Mouse (Mus musculus) thymus, postnatal 4 days (tissue): ENCODE results near the gene Ccnt1.
A peak's percentile ranks its signal among the peaks of the same experiment; 100 is the strongest.

ENCODE experiments used
- DNase-seq: peaks from one replicate; pipeline ENCODE4 v3.0.0; 2021

The Ccnt1 gene

DNA sequence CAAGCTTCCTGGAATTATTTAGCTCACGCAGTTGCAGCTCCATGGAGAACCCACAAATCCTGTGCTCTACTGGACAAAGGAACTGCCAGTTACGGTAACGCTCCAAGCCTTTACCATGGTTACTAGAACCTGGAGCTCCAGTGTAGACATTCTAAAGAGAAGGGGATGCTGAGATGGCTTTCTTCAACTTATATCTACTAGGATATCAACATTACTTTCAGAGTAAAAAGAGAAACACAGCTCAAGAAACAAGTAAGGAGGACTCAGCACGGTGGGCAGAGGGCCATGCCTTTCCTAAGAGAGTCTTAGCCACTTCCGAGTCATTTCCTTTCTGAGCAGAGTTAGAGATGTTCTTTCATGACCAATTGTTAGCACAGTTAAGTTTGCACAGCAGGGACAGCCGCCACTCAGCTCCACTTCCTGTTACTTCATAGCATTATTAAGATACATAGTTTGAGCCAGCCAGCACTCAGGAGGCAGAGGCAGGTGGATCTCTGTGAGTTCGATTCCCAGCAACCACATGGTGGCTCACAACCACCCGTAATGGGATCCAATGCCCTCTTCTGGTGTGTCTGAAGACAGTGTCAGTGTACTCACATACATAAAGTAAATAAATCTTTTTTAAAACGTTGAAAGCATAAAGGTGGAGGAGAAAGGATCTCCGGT is at the start of gene Ccnt1, which contains the start of gene 4930415O20Rik:
Gene Ccnt1 (minus strand): TSS at position 51 of the 666 bp plus-strand sequence.
Gene 4930415O20Rik (plus strand): TSS at position 132 of the 666 bp plus-strand sequence.
- DNase-seq = no peak

DNA sequence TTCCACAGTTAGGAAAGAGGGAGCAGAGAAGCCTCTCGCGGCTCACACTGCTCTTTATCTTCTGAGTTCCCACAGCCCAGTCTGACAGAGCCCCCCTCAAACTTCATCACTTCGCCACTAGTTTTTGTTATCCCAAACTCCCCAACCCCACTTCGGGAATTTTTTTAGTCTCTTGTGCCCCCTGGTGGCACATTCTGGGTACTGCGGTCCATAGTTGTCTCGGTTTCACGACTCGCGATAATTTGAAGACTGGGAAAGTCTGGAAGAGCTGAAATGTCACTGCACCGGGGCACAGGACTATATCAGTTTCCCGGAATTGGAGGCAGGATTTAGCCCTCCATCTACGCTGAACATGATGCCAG is 46.4 kb upstream of the Ccnt1 start:
- peak; percentile 78 for DNase-seq

DNA sequence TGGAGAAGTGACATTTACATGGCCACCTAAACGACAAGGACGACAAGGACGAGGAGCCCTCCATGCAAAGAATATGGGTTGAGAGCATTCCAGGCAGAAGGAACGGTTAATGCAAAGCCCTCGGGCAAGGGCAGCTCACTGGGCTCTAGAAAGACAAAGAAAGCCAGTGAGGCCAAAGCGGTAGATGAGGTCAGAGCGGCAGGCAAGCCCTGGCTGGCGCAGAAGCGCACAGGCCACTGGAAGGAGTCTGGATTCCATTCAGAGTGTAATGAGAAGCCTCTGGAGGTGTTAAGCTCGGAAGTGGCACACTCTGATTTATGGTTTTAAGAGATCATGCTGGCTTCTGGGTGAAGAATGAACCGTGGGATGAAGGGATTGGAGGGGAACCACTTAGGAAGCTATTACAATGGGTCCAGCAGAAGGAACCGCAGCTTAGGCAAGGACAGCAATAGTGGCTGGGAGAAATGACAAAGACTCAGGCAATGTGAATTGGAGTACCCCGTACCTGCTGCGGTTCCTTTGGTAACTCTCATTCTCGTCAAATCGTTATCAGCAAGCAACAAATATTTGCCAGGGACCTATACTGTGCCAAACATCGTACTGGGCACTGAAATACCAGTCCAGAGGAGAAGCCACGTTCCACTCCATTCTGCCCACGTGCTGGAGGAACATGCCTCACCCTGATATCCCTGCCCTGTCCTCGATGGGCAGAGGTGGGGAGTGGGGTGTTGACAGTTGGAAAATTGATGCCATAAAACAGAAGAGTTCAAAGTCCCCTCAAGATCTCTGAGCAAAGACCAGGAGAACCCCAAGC is 45.8 kb upstream of the Ccnt1 start:
- DNase-seq = no peak

DNA sequence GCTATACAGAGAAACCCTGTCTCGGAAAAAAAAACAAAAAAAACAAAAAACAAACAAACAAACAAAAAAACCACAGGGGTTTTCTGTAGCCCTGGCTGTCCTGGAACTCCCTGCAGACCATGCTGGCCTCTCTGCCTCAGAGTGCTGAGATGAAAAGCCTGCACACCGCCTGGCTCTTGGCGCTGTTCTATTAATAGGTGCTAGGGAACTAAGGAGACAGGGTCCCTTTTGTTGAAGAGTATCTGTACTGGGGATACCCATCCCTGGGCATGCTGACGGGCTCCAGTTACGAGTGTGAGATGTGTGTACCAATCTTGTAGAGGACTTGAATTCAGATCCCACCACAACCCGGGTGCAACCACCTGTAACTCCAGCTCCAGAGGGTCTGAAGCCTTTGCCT is 45.0 kb upstream of the Ccnt1 start:
- no peak for DNase-seq

DNA sequence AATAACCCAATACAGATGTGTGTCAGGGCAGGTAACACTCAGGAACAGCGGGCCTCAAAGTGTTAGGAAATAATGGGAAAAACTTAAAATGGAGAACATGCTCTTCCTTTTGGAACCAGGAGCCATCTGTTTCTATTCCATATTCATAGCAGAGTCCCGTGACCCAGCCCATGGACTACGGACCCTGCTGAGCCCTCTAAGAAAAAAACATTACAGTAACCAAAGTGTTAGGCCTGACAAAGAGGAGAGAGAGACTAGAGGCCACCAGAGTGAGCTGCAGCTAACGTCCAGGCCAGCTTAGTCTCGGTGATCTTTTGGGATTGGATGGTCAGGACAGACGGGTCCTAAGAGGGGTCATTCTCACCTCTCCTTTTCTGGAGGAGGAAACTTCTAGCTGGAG is 44.2 kb upstream of the Ccnt1 start:
- no peak for DNase-seq

DNA sequence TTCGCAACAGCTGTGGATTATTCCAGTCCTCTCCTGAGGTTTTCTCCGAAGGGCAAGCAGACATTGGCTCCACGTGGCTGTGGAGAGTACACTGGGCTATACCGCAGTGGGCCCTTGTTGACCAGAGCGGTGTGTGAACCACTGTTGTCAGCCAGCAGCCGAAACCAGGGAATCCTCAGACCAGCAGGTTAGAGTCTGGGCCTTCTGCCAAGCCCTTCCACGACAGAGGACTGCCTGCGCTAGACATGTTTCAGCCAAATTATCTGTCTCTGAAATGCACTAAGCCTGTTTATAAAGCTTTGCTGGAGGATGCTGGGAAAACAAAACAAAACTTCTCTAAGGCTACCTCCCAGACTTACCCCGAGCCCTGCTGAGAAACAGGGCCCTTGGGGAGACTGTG is 43.8 kb upstream of the Ccnt1 start:
- no peak for DNase-seq

DNA sequence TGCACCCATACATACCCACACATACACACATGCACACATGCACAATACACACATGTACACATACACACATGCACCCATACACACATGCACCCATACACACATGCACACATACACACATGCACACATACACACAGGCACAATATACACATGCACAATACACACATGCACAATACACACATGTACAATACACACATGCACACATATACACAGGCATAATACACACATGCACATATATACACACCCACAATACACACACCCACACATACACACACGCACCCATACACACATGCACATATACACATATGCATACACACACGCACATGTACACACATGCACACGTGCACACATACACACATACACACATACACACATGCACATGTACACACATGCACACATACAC is 41.5 kb upstream of the Ccnt1 start:
- DNase-seq = no peak

DNA sequence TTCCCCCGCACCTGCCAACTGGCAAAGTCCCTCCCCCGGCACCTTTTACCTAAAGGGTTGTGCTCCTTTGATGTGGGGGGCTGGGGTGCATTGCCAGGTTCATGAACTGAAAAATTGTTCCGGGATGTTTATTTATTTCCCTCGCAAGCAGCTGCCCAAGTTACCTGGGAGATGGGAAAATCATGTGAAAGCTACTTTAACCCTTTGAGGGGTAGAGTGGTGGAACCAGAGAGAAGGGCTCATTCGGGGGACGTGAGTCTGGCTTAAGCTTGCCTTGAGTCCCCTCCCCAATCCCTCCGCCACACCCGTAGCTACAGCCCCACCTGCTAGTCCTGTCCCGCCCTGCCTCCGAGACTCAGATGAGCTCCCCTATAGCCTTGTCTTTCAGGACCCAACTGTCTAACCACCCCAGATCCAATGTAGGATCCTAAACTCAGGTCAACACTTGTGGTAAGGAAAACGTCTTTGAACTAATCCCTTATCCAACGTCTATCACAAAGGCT is 39.5 kb upstream of the Ccnt1 start:
- DNase-seq = peak; percentile 67

DNA sequence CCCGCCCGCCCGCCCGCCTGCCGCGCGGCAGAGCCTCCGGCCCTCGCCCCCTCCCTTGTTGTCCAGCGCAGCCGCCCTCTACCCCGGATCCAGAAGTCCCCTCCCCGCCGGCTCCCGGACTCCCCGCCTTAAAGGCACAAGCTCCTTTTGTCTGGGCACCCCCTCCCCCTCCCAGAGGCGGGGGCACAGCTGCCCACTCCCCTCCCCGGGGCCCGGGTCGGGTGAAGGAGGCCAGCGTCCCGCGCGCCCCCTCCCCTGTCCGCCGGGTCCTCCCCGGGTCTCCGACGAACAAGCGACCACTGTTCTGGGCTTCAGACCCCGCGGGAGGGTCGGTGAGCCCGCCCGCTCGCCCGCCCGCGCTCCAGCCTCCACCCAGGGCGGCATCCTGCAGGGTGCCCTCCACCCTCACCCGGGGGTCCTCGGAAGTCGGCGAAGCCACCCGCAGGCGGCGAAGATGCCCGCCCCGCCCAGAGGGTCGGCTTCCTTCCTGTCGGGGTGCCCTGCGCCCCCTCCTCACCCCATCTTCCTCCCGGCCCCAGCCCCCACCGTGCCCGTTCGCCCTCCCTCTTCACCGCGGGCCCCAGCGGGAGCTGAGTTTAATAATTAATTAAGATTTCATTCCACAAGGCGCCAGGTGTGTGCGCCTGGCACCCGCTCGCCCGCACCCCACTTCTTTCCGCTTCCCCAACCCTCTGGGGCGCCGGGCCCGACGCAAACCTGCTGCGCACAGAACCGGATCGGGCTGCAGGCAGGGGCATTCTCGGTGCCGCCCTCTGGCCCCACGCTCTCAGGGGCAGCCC is 38.8 kb upstream of the Ccnt1 start, which contains the start of gene Adcy6:
Gene Adcy6 (minus strand): TSS at position 746 of the 800 bp plus-strand sequence.
- DNase-seq = peak; percentile 86

DNA sequence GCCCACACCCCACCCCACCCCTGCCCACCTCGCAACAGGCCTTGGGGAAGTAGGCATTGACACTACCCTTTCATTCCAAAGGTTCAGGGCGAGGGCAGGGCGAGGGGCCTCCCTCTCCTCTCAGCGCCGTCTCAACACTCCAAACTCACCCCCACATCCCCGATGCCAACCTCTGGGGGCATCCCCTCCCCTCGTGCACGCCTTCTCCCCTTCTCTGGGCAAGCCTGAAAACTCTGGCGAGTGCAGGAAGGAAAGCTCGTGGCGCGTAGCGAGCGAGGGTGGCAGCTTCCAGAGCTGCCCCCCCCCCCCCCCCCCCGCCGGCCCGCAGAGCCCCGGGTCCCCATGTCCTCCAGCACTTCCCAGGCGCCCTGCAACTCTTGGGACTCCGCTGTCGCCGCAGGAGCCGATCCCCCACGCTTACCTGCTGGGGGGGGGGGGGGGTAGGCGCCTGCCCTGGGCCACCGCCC is 38.1 kb upstream of the Ccnt1 start:
- peak; percentile 66 for DNase-seq

DNA sequence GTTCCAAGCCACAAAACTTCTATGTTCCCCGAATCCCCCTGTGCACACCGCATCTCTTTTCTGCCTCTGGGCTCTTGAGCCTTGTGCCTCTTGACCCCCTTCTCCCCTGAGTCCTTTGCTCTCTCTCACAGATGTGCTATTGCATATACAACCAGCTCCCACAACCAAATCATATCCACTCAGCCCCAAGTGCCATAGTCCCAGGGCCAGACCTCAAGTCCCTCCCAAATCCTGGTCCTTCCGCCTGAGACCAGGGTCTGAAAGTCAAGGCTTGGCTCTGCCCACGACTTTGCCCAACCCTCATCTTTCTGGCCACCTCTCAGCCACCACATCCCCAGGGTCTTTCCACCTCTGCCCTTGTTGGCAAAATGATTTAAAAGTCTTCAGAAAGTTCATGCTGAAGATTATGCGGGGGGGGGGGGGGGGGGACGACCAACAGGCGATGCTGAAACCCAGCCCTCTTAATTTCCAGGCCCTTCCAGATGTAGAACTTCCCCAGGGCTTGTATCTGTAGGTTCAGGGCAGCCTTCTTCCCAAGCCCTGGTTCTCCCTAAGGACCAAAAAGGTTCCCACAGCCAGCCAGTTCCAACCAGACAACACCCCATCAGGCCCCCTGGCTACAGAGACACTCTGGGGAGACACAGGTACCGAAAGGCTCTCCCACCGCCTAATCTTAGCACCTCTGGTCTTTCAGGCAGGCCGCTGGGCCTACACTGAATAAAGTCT is 37.5 kb upstream of the Ccnt1 start:
- DNase-seq = no peak

DNA sequence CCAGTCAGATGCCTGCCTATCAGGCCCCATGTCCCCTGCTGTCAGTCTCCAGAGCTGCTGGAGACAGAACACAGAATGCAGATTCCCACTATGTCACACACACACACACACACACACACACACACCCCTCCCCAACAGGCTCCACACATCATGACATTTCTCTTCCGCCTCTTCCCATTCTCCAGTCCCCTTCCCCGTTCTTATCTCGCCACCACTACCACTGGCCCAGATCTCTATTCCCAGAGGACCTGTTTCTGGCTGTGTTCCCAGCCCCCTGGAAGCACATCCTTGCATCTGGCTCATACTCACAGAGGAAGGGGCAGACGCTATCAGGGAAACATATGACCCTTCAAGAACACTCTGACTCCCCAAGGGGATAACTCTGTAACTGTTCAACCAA is 36.8 kb upstream of the Ccnt1 start:
- DNase-seq = no peak

DNA sequence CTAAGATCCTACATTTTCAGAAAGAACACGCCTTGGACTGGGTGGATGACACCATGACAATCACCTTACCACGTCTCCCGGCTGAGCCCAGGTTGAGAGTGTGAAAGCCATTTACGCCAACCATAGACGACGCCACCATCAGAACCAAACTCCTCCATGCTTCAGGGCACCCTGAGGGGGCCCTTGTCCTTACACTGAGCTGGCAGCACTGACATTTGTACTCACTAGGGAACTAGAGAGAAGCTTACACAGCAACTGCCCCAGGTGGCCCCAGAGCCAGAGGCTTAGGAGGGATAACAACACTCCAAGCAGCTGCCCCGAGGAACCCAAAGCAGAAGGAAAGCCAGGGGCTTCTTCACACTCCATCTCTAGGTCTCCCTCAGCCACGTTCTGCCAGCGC is 36.0 kb upstream of the Ccnt1 start:
- no peak for DNase-seq

DNA sequence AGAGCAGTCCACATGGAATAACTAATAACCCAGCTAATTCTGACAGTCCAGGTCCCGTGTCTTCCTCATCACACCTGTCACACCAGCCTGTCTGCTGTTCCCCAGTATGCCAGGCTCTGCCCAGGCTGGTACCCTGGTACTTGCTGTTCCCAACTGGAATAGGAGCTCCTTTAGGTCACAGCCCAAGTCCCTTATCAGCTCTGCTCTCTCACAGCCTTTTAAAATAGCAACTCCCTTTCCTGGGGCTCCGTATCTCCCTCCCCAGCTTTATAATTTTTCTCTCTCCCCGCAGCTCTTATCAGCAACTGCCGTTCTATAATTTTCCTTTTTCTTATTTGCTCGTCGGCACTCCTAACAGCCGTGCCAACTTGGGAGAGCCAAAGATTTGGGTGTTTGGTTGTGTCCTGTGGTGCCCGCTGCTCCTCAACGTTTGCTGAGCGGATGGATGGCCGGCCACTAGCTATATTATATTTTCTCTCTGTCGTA is 35.4 kb upstream of the Ccnt1 start:
- no peak for DNase-seq

DNA sequence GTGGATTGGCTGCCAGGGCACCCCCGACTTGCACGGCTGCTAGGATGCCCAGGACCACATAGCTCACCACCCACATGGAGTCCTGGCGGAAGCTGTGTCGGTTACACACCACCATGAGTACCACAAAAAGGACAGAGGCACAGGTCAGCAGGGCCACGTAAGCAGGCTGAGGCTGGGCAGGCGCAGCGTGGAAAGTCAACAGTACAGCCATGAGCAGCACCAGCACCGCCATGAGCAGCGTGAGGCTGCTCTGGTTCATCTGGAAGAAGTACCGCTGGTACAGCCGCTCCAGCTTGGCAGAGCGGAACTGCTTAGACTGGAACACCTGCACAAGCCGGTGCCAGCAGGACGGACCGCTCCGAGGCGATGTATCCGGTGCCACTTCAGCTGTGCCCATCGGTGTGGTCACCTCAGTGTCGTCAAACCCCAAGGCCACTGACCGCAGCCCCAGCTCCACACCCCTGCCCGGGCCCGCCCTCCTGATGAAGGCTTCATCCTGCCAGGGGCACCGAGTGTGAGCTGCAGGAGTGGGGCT is 33.4 kb upstream of the Ccnt1 start:
- no peak for DNase-seq

DNA sequence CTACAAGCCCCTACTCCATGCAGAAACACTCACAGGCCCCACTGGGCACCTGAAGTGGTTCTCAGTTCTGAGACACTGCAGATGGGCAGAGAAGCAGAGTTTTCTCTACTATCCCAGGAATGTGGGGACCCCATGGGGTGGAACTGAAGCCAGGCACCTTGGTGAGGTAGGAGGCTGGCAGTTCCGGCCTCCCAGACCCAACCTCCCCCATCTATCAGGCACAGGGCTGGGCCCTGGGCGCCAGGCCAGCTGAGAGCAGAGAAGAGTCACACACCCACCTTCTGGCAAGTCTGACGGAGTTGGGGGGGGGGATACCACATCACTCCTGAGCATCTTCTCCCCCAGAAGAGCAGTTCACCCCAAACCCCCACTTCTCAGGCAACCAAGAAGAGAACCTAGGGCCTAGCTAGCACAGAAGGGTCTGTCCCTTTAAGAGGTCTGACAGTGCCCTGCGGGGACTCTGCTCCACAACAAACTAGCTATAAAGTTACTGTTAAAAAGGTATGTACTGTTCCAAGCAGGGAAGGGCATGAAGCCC is 32.3 kb upstream of the Ccnt1 start:
- no peak for DNase-seq

DNA sequence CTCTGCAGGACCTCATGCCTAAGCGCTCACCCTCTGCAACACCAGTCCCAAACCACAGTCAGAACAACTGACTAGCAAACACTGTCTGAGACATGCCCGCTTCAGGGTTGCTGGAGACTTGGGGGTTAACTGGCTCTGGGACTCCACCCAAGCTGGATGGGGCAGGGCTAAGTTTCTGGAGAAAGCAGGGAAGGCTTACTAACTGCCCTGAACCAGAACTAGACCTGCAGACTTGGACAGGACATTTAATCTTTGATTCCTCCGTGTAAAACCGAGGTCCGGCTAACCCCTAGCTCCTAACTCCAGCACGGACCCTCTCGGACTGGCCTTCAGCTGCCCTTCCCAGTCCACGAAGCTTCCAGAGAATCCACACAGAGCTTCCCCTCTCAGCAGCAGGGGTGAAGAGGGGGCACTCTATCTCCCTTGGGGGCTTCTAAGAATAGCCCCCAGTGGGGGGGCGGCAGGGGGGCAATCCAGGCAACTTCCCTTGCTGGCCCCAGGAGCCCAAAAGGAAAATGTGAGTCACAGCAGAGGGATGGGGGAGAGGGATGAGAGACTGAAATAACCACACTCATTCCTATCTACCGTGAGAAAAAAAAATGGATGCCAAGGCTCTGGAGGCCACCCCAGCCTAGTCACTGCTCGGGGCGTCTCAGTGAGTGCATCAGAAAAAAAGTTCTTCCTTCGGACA is 31.6 kb upstream of the Ccnt1 start:
- DNase-seq = no peak

DNA sequence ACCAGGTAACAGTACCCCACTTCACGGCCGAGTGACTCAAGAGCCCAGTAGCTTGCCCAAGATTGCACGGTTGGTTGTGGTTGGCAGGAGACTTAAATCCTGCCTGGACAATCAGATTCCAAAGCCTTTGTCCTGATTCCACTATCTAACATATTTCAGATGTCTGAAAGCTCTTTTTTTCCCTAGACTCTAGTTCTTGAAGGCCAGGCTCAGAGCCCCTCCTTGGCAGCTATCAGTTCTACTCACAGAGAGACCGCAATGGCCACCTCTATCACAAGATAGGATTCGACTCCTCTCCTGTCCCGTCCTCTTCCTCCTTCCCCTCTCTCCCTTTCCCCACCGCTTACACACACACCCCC is 31.1 kb upstream of the Ccnt1 start:
- DNase-seq = no peak

DNA sequence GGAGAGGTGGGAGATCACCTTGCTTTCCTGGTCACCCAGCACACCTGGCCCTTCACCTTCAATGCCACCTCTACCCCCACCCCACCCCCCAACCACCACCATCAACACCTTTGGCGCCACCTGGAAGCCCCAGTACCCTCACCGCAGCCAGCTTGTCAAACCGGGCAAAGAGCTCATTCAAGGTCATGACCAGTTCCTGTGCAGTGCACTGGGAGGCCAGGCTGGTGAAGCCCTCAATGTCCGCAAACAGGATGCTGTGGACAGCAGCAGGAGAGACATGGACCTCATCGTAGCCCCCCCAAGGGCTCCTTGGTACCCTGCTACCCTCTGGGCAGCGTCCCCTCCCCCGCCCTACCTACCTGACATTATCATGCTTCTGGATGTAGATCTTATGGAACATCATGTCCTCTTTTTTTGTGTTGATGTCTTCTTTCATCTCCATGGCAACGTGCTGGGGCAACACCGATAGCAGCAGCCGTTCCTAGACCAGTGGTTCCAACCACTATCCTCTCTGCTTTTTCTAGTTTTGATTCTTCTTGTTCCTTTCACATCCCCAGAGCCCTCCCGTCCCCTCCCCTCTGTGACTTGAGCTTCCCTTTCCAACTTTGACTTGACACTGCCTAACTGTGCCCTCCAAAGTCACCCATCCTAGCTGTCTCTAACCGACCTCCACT is 29.4 kb upstream of the Ccnt1 start:
- DNase-seq = no peak

DNA sequence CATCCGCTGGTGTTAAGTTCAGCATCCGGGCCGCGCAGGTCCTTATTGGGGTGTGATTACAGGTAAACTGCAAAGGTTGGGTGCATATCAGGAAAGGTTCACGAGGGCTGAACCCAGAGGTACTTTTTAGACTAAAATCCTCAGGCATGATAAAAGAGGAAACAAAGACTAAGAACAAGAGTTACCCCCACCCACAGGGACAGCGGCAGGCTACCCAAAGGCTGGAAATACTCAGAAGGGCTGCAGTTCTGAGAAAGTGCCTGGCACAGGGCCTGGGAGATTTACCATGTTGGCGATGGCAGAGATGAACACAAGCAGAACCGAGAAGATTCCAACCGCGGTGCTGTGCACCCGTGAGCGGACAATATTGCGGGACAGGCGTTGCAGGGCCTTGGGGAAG is 25.9 kb upstream of the Ccnt1 start:
- no peak for DNase-seq

DNA sequence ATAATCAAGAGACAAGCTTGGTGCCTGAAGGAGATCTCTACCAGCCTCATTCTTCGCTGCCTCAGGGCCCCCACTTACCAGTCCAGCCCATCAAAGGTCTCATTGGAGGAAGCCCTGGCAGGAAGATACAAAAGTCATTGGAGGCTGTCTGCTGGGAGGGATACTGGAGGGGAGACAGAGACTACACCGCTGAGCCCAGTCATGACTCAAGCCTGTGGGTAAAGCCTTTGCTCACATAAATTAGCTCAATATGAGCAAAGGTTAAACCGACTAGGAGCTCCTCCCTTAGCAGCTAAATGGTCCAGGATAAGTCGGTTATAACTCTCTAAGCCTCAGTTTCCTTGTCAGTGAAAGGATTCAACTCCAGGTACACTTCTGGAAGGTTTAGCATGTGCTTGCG is 24.3 kb upstream of the Ccnt1 start:
- DNase-seq = no peak
